Mouse (Mus musculus) heart, postnatal 0 days (tissue): ENCODE measurements at regions not wholly inside any gene's neighbourhood (a gene's known extent, or its start where the extent isn't known, plus 50 kb on each side); places are given as distances from the start of the nearest gene placed in this dataset.

ENCODE experiments used
- CTCF ChIP-seq: IDR thresholded peaks from 2 replicates; pipeline ENCODE4 v1.5.1; 2016; ENCODE audit warnings: antibody characterized with exemption, control low read depth, low read depth
- EP300 ChIP-seq: IDR thresholded peaks from 2 replicates; pipeline ENCODE4 v1.6.1; 2016; ENCODE audit warnings: antibody characterized with exemption, low read depth

GRCm38 (mm10) chr10:117983271-117983670 is 137.4 kb upstream of the Rap1b start:
- TF ChIP-seq CTCF (no peak), EP300 (no peak)
